Mouse (Mus musculus): Measurements from ENCODE around the gene Znrf1.

DNA sequence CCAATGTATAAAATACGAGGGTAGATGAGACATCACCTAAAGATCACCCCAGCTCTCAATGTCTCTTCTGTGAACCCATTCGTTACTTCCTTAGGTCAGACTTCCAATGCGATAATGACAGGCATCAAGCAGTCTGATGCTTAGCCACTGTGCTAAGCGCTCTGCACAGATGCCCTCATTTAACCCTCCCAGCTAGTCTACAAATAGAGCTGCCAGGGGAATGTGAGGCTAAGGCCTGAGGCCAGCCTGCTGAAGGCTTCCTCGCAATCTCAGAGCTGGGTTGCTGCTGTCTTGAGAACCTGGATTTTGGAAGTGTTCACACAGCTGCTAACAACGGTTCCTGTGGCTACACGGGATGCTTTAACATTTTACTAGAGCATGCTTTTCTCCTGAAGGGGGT is 23.0 kb upstream of the Znrf1 start:
- TF ChIP-seq CTCF (IDR thresholded peaks at IDR 0.05; ENCODE audit: control insufficient read depth, insufficient read depth, insufficient read length) (no peak), USF1 (IDR thresholded peaks at IDR 0.05; ENCODE audit: low read depth) (no peak), FOSL1 (IDR thresholded peaks at IDR 0.05; ENCODE audit: insufficient read depth, low read length, poor library complexity, severe bottlenecking) (no peak), CEBPB (IDR thresholded peaks at IDR 0.05; ENCODE audit: low read depth) (no peak), MAX (IDR thresholded peaks at IDR 0.05) (no peak)

All from C2C12 (cell line).